Mouse (Mus musculus) liver, postnatal 0 days (tissue): ENCODE data around the gene Txndc12.

ENCODE experiments used
- CTCF ChIP-seq: sonication (generic); IDR thresholded peaks from 2 replicates; pipeline ENCODE4 v1.5.1; 2016; ENCODE audit warnings: antibody characterized with exemption, low read depth
- EP300 ChIP-seq: IDR thresholded peaks from 2 replicates; pipeline ENCODE4 v1.6.1; 2016; ENCODE audit warnings: antibody characterized with exemption, low read depth, mild to moderate bottlenecking

DNA sequence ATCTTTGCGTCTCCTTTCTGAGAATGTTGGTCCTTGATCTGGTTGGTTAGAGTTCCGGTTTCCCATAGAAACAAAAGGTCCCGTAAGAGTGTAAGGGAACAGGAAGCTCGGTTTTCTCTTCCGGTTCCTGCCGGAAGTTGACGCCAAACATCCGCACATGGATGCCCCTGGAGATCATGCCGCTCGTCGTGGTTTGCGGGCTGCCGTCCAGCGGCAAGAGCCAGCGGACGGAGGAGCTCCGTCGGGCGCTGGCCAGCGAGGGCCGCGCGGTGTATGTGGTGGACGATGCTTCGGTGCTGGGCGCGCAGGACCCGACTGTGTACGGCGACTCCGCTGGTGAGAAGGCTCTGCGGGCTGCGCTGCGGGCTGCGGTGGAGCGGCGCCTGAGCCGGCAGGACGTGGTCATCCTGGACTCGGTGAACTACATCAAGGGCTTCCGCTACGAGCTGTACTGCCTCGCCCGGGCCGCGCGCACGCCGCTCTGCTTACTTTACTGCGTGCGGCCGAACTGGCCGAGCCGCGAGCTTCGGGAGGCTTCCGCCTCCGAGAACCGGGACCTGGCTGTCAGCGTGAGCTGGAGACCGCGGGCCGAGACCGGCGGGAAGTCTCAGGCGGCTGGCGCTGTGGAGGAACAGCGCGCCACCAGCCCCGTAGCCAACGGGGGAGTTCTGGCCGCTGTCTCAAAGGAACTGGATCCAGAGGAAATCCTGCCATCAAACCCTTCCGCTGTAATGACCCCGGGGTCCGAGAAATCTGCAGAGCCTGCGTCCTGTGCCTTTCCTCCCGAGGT, 13.5 kb downstream of the Txndc12 start, which contains the start of gene Kti12:
- TF ChIP-seq CTCF (no peak), EP300 (no peak; the same call in 1 of the 2 replicates)
